Mouse (Mus musculus) layer of hippocampus, adult 11-12 months (tissue): ENCODE measurements around the gene Vps26c.
A peak's percentile ranks its signal among the peaks of the same experiment; 100 is the strongest.
"Not testable (repeated sequence)": the region's sequence is repeated elsewhere in the genome, so short reads cannot be mapped to it uniquely, and the experiment has no call there.

ENCODE experiments used
- DNase-seq: peaks from one replicate; pipeline ENCODE4 v3.0.0; 2022; ENCODE audit warnings: low spot score

Gene Vps26c

GRCm38 (mm10) chr16:94545781-94546562, 19.3 kb upstream of the Vps26c start:
- no peak for DNase-seq

GRCm38 (mm10) chr16:94544540-94545105, 18.0 kb upstream of the Vps26c start:
- DNase-seq, result no peak

GRCm38 (mm10) chr16:94542898-94543297, 16.3 kb upstream of the Vps26c start:
- DNase-seq, result no peak

- no peak for DNase-seq
Observed at GRCm38 (mm10) chr16:94540140-94540539, 13.5 kb upstream of the Vps26c start.

- DNase-seq, result no peak
Observed at GRCm38 (mm10) chr16:94537159-94537527, 10.5 kb upstream of the Vps26c start.

GRCm38 (mm10) chr16:94536417-94537158, 10.0 kb upstream of the Vps26c start:
- no peak for DNase-seq

GRCm38 (mm10) chr16:94535716-94536115, 9.1 kb upstream of the Vps26c start:
- DNase-seq, result no peak

- no peak for DNase-seq
Observed at GRCm38 (mm10) chr16:94533679-94534078, 7.0 kb upstream of the Vps26c start.

- no peak for DNase-seq
Observed at GRCm38 (mm10) chr16:94531268-94531667, 4.6 kb upstream of the Vps26c start.

- no peak for DNase-seq
Observed at GRCm38 (mm10) chr16:94527546-94527945, 916 bp upstream of the Vps26c start.

- no peak for DNase-seq
Observed at GRCm38 (mm10) chr16:94527152-94527534, 513 bp upstream of the Vps26c start.

- DNase-seq, result no peak
Observed at GRCm38 (mm10) chr16:94525955-94526343, 681 bp downstream of the Vps26c start.

GRCm38 (mm10) chr16:94524691-94525090, 1.9 kb downstream of the Vps26c start:
- DNase-seq, result no peak

GRCm38 (mm10) chr16:94523594-94524377, 2.8 kb downstream of the Vps26c start:
- DNase-seq, result no peak

- DNase-seq, result no peak
Observed at GRCm38 (mm10) chr16:94519028-94519427, 7.6 kb downstream of the Vps26c start.

GRCm38 (mm10) chr16:94517606-94518005, 9.0 kb downstream of the Vps26c start:
- no peak for DNase-seq

GRCm38 (mm10) chr16:94509983-94510382, 16.6 kb downstream of the Vps26c start:
- no peak for DNase-seq

GRCm38 (mm10) chr16:94508769-94509168, 17.9 kb downstream of the Vps26c start:
- no peak for DNase-seq

GRCm38 (mm10) chr16:94507071-94507470, 19.6 kb downstream of the Vps26c start:
- DNase-seq, result no peak

- DNase-seq, result no peak
Observed at GRCm38 (mm10) chr16:94504192-94504591, 22.4 kb downstream of the Vps26c start.

- peak; percentile 61 for DNase-seq
Observed at GRCm38 (mm10) chr16:94497911-94498310, 28.7 kb downstream of the Vps26c start.

- not testable (repeated sequence) for DNase-seq
Observed at GRCm38 (mm10) chr16:94497176-94497575, 29.5 kb downstream of the Vps26c start.
